Mouse (Mus musculus) heart, embryonic 13.5 days (tissue): ENCODE measurements around the gene Pxmp4. TPM values are rescaled to one million over a fixed set of nuclear protein-coding genes. Genes with fewer than 3 reads are reported as not detected.

ENCODE experiments used
- ATAC-seq: fragments of 200-750 bp; cut with Nextera tagmentation; 2 replicates; pipeline ENCODE4 v1.8.0; 2017; ENCODE audit warnings: moderate TSS enrichment; ENCODE audit not compliant: insufficient number of reproducible peaks, low FRiP score, low TSS enrichment; ENCODE audit errors: extremely low read depth
- H3K27ac ChIP-seq: fragments of 300-500 bp; sonication (generic); replicated peaks from 2 replicates; pipeline ENCODE4 v1.5.1; 2015; ENCODE audit warnings: moderate library complexity, mild to moderate bottlenecking, inconsistent platforms
- H3K27me3 ChIP-seq: fragments of 300-500 bp; sonication (generic); replicated peaks from 2 replicates; pipeline ENCODE4 v1.6.1; 2015; ENCODE audit warnings: mild to moderate bottlenecking, inconsistent platforms
- H3K36me3 ChIP-seq: fragments of 300-500 bp; sonication (generic); 2 replicates; pipeline ENCODE4 v1.6.1; 2015; ENCODE audit warnings: mild to moderate bottlenecking, inconsistent platforms
- H3K4me1 ChIP-seq: fragments of 300-500 bp; sonication (generic); 2 replicates; pipeline ENCODE4 v1.6.1; 2015; ENCODE audit warnings: inconsistent platforms
- H3K4me2 ChIP-seq: fragments of 300-500 bp; sonication (generic); 2 replicates; pipeline ENCODE4 v1.6.1; 2015; ENCODE audit warnings: inconsistent platforms, mild to moderate bottlenecking, moderate library complexity
- H3K4me3 ChIP-seq: fragments of 300-500 bp; sonication (generic); 2 replicates; pipeline ENCODE4 v1.5.1; 2015; ENCODE audit warnings: moderate library complexity, mild to moderate bottlenecking, inconsistent platforms
- H3K9ac ChIP-seq: fragments of 300-500 bp; sonication (generic); 2 replicates; pipeline ENCODE4 v1.6.1; 2015; ENCODE audit warnings: inconsistent platforms, mild to moderate bottlenecking, moderate library complexity
- H3K9me3 ChIP-seq: fragments of 300-500 bp; sonication (generic); 2 replicates; pipeline ENCODE4 v1.6.1; 2016; ENCODE audit warnings: inconsistent platforms
- WGBS: fragments of 180-500 bp; shearing (Covaris S2); methylation state at CpG from one replicate; pipeline ENCODE4 v1.1.7; 2015; ENCODE audit warnings: mixed read lengths; 5-methylcytosine and 5-hydroxymethylcytosine counted together
- polyA plus RNA-seq: library from polyadenylated mRNA; unstranded; fragments of >200 nt; fragmentation: Nextera tagmentation; extraction: Ambion mirVana; gene quantifications from 2 replicates; pipeline ENCODE4 v1.2.1, GENCODE M21; 2015

The Pxmp4 gene
- polyA plus RNA-seq, 1 experiment from 2014 or later: 25.2 TPM

DNA sequence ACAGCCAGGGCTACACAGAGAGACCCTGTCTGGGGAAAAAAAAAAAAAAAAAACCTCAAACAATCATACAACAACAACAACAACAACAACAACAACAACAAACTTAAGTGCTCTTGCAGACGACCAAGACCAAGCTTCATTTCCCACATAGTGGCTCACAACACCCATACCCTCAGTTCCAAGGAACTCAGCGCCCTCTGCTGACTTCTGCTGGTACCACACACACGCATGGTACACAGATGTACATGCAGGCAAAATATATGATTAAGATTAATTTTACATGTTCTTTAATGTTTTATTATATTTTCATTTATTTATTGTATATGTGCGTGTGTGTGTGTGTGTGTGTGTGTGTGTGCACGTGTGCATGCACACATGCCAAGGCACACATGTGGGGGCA lies 17.1 kb downstream of the Pxmp4 start:
- no peaks in the 10 kb centered on the region; the same call in 1 of the 2 replicates for H3K27me3 ChIP-seq
- H3K27ac ChIP-seq: no peak overlapping the region
- H3K9me3 ChIP-seq: 0 out of 2 replicates have a peak, but pooled peaks cover 4% of the 10 kb centered on the region
- no peak for ATAC-seq
- no peak overlapping the region for H3K9ac ChIP-seq
- peaks cover 14% of the 10 kb centered on the region for H3K36me3 ChIP-seq
- 70% methylated on average over 5 of the region's 5 CpGs for WGBS
- H3K4me2 ChIP-seq: no peak overlapping the region
- peaks cover 24% of the 10 kb centered on the region for H3K4me1 ChIP-seq
- no peak overlapping the region for H3K4me3 ChIP-seq

DNA sequence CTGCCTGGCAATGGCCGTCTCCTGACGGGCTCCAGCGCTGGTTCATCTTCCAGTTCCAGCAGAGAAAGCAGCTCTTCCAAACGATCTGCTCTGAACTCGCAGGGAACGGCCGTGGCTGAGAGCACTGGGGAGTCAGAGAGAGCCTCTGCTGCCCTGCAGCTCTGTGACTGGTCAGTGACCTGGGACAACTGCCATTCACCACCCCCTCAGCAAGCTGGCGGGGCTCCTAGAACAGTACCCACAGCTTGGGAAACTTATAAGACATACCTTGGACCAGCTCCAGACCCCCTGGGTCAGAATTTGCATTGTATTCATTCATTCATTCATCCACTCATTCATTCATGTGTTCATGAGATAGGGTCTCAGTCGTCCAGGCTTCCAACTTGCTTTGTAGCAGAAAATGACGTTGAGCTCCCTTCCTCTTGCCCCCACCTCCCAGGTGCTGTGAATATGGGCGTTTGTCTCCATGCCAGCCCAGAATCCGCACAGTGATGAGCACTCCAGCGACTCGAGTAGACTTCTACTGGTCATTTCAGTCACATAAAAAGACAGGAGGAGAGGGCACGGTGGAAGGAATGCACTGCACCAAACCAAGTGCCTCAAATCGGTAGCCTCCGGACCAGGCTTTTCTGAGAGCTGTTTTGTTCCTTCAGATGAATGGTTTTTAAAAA lies 18.4 kb downstream of the Pxmp4 start:
- H3K9ac ChIP-seq: no peak overlapping the region
- no peak for ATAC-seq
- no peak overlapping the region for H3K4me2 ChIP-seq
- 0 out of 2 replicates have a peak, but pooled peaks cover 4% of the 10 kb centered on the region for H3K9me3 ChIP-seq
- no peaks in the 10 kb centered on the region; the same call in 1 of the 2 replicates for H3K27me3 ChIP-seq
- H3K27ac ChIP-seq: no peak overlapping the region
- no peak overlapping the region for H3K4me3 ChIP-seq
- H3K36me3 ChIP-seq: peaks cover 14% of the 10 kb centered on the region
- WGBS: 62% methylated on average over 17 of the region's 17 CpGs
- H3K4me1 ChIP-seq: peaks cover 33% of the 10 kb centered on the region

- peaks cover 14% of the 10 kb centered on the region for H3K36me3 ChIP-seq
- peak overlapping the region; percentile 20; the same call in 1 of the 2 replicates for H3K9ac ChIP-seq
- H3K4me2 ChIP-seq: no peak overlapping the region
- H3K9me3 ChIP-seq: 0 out of 2 replicates have a peak, but pooled peaks cover 4% of the 10 kb centered on the region
- peaks cover 33% of the 10 kb centered on the region for H3K4me1 ChIP-seq
- WGBS: 39% methylated on average over 15 of the region's 15 CpGs
- no peak for ATAC-seq
- H3K4me3 ChIP-seq: no peak overlapping the region
- no peak overlapping the region for H3K27ac ChIP-seq
- H3K27me3 ChIP-seq: no peaks in the 10 kb centered on the region; the same call in 1 of the 2 replicates
Measured at GRCm38 (mm10) chr2:154583906-154584872, 19.3 kb downstream of the Pxmp4 start.

- peaks cover 33% of the 10 kb centered on the region for H3K4me1 ChIP-seq
- H3K4me2 ChIP-seq: no peak overlapping the region
- WGBS: 88% methylated on average over 1 of the region's 1 CpGs
- ATAC-seq: no peak
- no peak overlapping the region for H3K9ac ChIP-seq
- peaks cover 2% of the 10 kb centered on the region for H3K36me3 ChIP-seq
- 0 out of 2 replicates have a peak, but pooled peaks cover under 1% of the 10 kb centered on the region for H3K9me3 ChIP-seq
- H3K4me3 ChIP-seq: no peak overlapping the region
- H3K27ac ChIP-seq: no peak overlapping the region
- H3K27me3 ChIP-seq: no peaks in the 10 kb centered on the region; the same call in 1 of the 2 replicates
Measured at GRCm38 (mm10) chr2:154581421-154581820, 22.1 kb downstream of the Pxmp4 start.

GRCm38 (mm10) chr2:154580586-154580985 lies 22.9 kb downstream of the Pxmp4 start:
- Histone ChIP-seq H3K27me3 (no peaks in the 10 kb centered on the region; the same call in 1 of the 2 replicates), H3K9me3 (no peaks in the 10 kb centered on the region), H3K36me3 (no peaks in the 10 kb centered on the region), H3K27ac (peak overlapping the region; percentile 65), H3K4me2 (no peak overlapping the region), H3K9ac (no peak overlapping the region; the same call in 1 of the 2 replicates), H3K4me1 (peaks cover 33% of the 10 kb centered on the region), H3K4me3 (no peak overlapping the region)
- no peak for ATAC-seq
- 62% methylated on average over 8 of the region's 8 CpGs for WGBS

DNA sequence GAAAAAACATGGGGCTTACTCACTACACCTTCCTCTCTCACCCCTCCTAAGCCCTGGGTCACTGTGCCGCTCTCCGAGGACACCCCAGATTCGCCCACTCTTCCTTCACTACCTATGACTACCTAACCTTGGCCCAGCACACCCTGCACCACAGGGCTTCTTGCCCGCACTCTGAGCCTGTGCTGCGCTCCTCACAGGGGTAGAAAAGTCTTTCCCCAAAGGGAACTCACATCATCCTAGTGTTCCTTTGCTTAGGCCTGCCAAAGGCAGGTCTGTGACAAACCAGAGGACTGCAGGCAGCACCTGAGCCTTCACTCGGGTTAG lies 25.8 kb downstream of the Pxmp4 start:
- Histone ChIP-seq H3K27me3 (no peaks in the 10 kb centered on the region), H3K4me1 (peaks cover 18% of the 10 kb centered on the region), H3K4me3 (no peak overlapping the region), H3K36me3 (no peaks in the 10 kb centered on the region), H3K9ac (0 out of 2 replicates have a peak overlapping the region, but pooled peaks have one; percentile 52), H3K4me2 (no peak overlapping the region), H3K9me3 (no peaks in the 10 kb centered on the region), H3K27ac (no peak overlapping the region)
- no peak for ATAC-seq
- WGBS: 81% methylated on average over 5 of the region's 6 CpGs

DNA sequence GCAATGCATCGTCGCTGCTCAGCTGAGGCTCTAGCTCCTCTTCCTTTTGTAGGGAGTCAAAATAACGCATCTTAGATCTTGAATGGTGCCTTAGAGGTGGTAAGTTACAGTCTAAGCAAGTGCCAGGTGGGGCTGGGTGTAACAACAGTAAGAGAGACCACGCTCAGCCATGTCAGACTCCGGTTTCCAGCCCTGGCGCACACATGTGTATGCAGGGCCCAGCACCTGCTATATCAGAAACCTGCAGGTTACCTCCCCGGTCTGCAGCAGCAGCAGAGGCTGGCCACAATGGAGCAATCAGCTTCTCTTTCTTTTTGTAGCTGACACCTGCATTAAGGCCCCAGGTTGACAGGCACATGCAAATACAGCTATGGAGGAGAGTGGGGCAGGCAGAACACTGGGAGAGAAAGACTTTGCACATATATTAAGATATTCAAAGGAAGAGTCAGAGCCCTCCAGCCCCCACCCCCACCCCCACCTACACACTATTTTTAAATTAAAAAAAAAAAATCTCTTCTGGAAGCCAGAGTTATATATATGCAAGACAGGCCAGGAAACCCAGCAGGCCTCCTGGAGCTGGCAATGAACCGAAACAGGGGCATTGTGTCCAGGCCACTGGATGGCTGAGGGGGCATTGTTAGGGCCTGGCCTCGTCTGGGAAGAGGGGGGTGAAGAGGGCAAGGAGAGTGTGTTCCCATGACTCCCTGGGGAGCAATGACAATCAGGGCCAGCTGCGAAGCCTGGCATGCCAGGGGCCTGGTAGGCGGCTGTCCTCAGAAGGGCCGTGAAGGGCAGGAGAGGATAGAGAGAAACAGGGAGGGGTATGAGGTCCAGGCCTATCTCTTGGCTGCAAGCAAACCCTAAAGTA lies 26.4 kb downstream of the Pxmp4 start:
- WGBS: 59% methylated on average over 12 of the region's 12 CpGs
- Histone ChIP-seq H3K4me1 (peaks cover 18% of the 10 kb centered on the region), H3K4me2 (no peak overlapping the region), H3K27me3 (no peaks in the 10 kb centered on the region), H3K4me3 (no peak overlapping the region), H3K27ac (no peak overlapping the region), H3K36me3 (no peaks in the 10 kb centered on the region), H3K9me3 (no peaks in the 10 kb centered on the region), H3K9ac (peak overlapping the region; percentile 52; the same call in 1 of the 2 replicates)
- ATAC-seq: no peak

DNA sequence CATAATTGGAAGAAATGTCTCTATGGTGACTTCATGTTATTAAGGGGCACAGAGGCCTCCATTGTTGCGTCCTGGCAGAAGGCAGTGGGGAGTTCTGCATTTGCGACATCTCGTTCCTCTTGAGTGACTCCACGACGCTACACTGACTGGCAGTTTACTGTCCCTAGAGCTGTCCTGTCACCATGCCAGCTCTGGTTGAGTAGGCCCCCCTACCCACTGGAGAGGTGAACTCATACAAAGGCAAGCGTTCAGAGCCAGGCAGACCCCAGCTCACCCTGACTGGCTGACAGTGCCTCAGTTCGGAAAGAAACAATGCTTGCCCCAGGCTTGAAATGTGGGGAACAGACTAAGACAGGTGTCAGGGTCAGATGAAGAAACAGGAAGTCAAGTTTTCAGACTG lies 29.2 kb downstream of the Pxmp4 start:
- no peak overlapping the region for H3K4me2 ChIP-seq
- no peak overlapping the region for H3K4me3 ChIP-seq
- H3K9me3 ChIP-seq: no peaks in the 10 kb centered on the region
- WGBS: 75% methylated on average over 7 of the region's 7 CpGs
- no peak overlapping the region for H3K27ac ChIP-seq
- H3K9ac ChIP-seq: no peak overlapping the region
- peaks cover 18% of the 10 kb centered on the region for H3K4me1 ChIP-seq
- ATAC-seq: no peak
- no peaks in the 10 kb centered on the region for H3K36me3 ChIP-seq
- no peaks in the 10 kb centered on the region for H3K27me3 ChIP-seq

DNA sequence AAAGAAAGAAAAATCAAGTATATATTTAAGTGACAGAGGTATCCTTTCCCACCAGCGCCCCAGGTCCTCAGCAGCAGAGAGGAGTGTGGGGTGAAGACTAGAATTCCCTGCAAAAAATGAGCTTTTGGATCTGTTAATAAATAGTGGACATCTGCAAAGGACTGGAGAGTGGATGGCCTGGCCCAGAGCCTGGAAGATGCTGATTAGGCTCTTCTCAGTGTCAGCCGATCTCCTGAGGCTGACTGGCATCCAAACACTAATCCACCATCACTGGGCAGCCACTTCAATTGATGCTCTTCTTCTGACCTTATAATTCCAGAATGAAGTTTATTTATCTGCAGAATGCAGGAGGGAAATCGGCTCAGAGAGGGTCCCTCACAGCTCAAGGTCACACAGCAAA lies 30.5 kb downstream of the Pxmp4 start:
- H3K36me3 ChIP-seq: no peaks in the 10 kb centered on the region
- H3K4me2 ChIP-seq: no peak overlapping the region
- H3K27me3 ChIP-seq: no peaks in the 10 kb centered on the region
- H3K4me1 ChIP-seq: peaks cover 29% of the 10 kb centered on the region
- H3K9ac ChIP-seq: no peak overlapping the region
- ATAC-seq: no peak
- no peaks in the 10 kb centered on the region for H3K9me3 ChIP-seq
- H3K4me3 ChIP-seq: no peak overlapping the region
- 70% methylated on average over 3 of the region's 3 CpGs for WGBS
- no peak overlapping the region for H3K27ac ChIP-seq

DNA sequence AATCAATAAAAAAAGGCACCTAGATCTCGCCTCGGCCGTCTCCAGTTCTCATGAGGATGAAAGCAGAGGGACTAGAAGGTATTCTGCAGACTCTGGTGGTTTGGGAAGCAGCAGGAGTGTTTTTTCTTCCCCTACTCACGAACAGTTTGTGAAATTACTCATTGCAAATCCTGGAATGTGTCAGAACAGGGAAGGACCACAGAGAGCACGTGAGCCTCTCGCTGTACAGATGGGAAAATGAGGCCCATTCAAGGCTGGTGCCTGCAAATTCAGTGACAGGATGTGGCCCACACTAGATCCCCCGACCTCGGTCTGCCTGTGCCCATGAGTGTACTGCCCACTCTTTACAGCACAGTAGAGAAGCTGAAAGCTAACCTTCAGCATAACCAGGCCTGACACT lies 31.5 kb downstream of the Pxmp4 start:
- no peak for ATAC-seq
- no peak overlapping the region for H3K9ac ChIP-seq
- H3K36me3 ChIP-seq: no peaks in the 10 kb centered on the region
- no peak overlapping the region for H3K27ac ChIP-seq
- no peaks in the 10 kb centered on the region for H3K27me3 ChIP-seq
- WGBS: 73% methylated on average over 8 of the region's 8 CpGs
- peaks cover 32% of the 10 kb centered on the region for H3K4me1 ChIP-seq
- H3K4me3 ChIP-seq: no peak overlapping the region
- no peak overlapping the region for H3K4me2 ChIP-seq
- H3K9me3 ChIP-seq: no peaks in the 10 kb centered on the region

- 76% methylated on average over 4 of the region's 4 CpGs for WGBS
- no peak for ATAC-seq
- peaks cover 35% of the 10 kb centered on the region for H3K4me1 ChIP-seq
Measured at GRCm38 (mm10) chr2:154571266-154571665, 32.2 kb downstream of the Pxmp4 start.

More at GRCm38 (mm10) chr2:154571266-154571665, 32.2 kb downstream of the Pxmp4 start:
- Histone ChIP-seq H3K27ac (no peak overlapping the region), H3K9ac (no peak overlapping the region), H3K4me3 (no peak overlapping the region), H3K9me3 (no peaks in the 10 kb centered on the region), H3K4me2 (no peak overlapping the region), H3K27me3 (no peaks in the 10 kb centered on the region), H3K36me3 (no peaks in the 10 kb centered on the region)
